7 mouse cellular contexts compared by ENCODE assay signal in the genomic region with DNA sequence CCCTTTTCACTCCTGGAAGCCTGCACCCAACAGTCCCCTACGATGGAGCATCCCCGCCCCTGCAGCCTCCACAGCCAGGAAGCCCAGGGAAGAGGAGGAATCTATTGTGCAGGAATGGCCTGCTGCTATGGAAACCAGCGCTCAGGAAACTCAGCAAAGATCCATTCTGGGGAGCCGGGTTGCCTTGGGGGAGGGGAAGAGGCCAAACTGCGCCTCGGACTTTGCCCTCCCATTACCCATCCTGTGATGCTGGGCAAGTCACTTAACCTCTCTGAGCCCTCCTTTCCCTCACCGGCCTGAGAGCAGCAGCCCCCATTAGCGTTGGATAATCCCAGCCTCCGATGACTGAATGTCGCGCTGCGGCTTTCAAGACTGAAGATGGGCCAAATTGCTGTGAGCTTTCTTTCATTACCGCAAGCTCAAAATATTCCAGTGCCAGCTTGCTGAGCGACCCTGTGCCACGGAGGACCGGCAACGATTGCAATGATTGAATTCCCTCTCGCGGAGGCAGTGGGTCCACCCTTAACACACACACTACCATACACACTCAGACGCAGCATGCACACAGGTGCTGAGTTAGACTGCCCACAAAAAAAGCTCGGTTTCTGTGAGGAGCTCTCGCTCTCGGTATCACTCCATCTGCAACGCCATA. TPM values are rescaled to one million over a fixed set of nuclear protein-coding genes. Genes with fewer than 3 reads are reported as not detected.
A peak's percentile ranks its signal among the peaks of the same experiment; 100 is the strongest.
DNase-seq lines count a peak whose midpoint lies in the region; ATAC-seq and TF ChIP-seq lines count a peak whose summit lies in the region.

No protein-coding gene starts in this region.

- 2% methylated on average over 24 of the region's 24 CpGs for WGBS in forebrain, embryonic 16.5 days

- no peak for TF ChIP-seq CTCF in testis, adult 2 months (IDR thresholded peaks at IDR 0.05; ENCODE audit: control insufficient read depth, insufficient read depth, insufficient replicate concordance, low read depth, low read length)

- H3K4me3 ChIP-seq in testis, adult 2 months (ENCODE audit: control insufficient read depth, low read depth, low read length) = peak overlapping the region; percentile 3; the same call in 1 of the 2 replicates
- H3K4me3 ChIP-seq in forebrain, embryonic 16.5 days (replicated peaks; ENCODE audit: low read length) = peak overlapping the region; percentile 32

- TF ChIP-seq POLR2A in testis, adult 2 months (IDR thresholded peaks at IDR 0.05; ENCODE audit: control insufficient read depth, low read depth, low read length) = no peak

- H3K4me2 ChIP-seq in forebrain, embryonic 16.5 days (ENCODE audit: low read length) = peak overlapping the region; percentile 56

- H3K9ac ChIP-seq in forebrain, embryonic 16.5 days (replicated peaks; ENCODE audit: low read depth, low read length) = peak overlapping the region; percentile 47

- H3K4me1 ChIP-seq in testis, adult 2 months (ENCODE audit: control insufficient read depth, insufficient read depth, low read length) = peaks cover 8% of the 10 kb centered on the region
- peaks cover 19% of the 10 kb centered on the region for H3K4me1 ChIP-seq in forebrain, embryonic 16.5 days (replicated peaks; ENCODE audit: control insufficient read depth, insufficient read depth, low read length)

- no peak overlapping the region for H3K27ac ChIP-seq in testis, adult 2 months (ENCODE audit: control insufficient read depth, insufficient read depth, low read depth, low read length)
- H3K27ac ChIP-seq in forebrain, embryonic 16.5 days (ENCODE audit: low read length) = peak overlapping the region; percentile 72

- DNase-seq in testis, postnatal 10 days (ENCODE audit: low spot score) = no peak
- DNase-seq in layer of hippocampus, postnatal 25 days (ENCODE audit: extremely low spot score in 1 of 2, low spot score in 1 of 2) = peak; percentile 54 to 59
- DNase-seq in neural tube, embryonic 10.5 days (ENCODE audit: extremely low spot score, low spot score) = peak; percentile 55
- no peak for DNase-seq in gastrocnemius, postnatal 14 days

- ATAC-seq in forebrain, embryonic 16.5 days = peak; percentile 90
- ATAC-seq in megakaryocyte-erythroid progenitor cell, adult 5-6 weeks (replicated peaks; ENCODE audit: low FRiP score, low TSS enrichment, poor library complexity, severe bottlenecking) = no peak

- no peaks in the 10 kb centered on the region for H3K36me3 ChIP-seq in testis, adult 2 months (ENCODE audit: control insufficient read depth, insufficient read depth, low read length)
- no peaks in the 10 kb centered on the region for H3K36me3 ChIP-seq in forebrain, embryonic 16.5 days (ENCODE audit: control insufficient read depth, insufficient read depth)

- intact Hi-C loops in gastrocnemius, postnatal 14 days (cut with DNase I; ENCODE audit: low total_unique reads) = no loop called here

- no peaks in the 10 kb centered on the region for H3K9me3 ChIP-seq in forebrain, embryonic 16.5 days (ENCODE audit: control insufficient read depth, low read length)

- H3K27me3 ChIP-seq in testis, adult 2 months (ENCODE audit: control insufficient read depth, insufficient read depth, low read length) = no peaks in the 10 kb centered on the region
- no peaks in the 10 kb centered on the region for H3K27me3 ChIP-seq in forebrain, embryonic 16.5 days (replicated peaks; ENCODE audit: control insufficient read depth, insufficient read depth, low read length)

RNA-seq across cellular contexts. Expression of gene Sirpa, which starts 18.1 kb away (rescaled TPM):
- polyA plus RNA-seq in testis, adult 2 months (2012; rRNA removed) = 3.1 and 3.3 TPM in 2 replicates
- 30.2 and 34.8 TPM in 2 replicates for polyA plus RNA-seq in forebrain, embryonic 16.5 days (2015; fragmentation: Nextera tagmentation; extraction: Ambion mirVana)
- total RNA-seq in layer of hippocampus, postnatal 25 days (2021) = 100 to 1,000 TPM; 284 to 286 TPM
- 5.1 and 8.0 TPM in 2 replicates for total RNA-seq in megakaryocyte-erythroid progenitor cell, adult 5-6 weeks (2014; fragmentation: Nextera tagmentation)
- 0.52 and 2.7 TPM in 2 replicates for total RNA-seq in megakaryocyte-erythroid progenitor cell, adult 5-6 weeks (2017)
- 10 to 100 TPM in 1 of 2 experiments, 1 to 10 TPM in 1; 9.5 to 14.4 TPM for total RNA-seq in gastrocnemius, postnatal 14 days (2021)

RNA-seq across cellular contexts. Expression of gene F830045P16Rik, which starts 38.1 kb away (rescaled TPM):
- 0.06 TPM in 1 of 2 replicates, not detected in the other for polyA plus RNA-seq in testis, adult 2 months (2012; rRNA removed)
- polyA plus RNA-seq in forebrain, embryonic 16.5 days (2015; fragmentation: Nextera tagmentation; extraction: Ambion mirVana) = not detected in 2 replicates
- under 1 TPM in 1 of 2 experiments, not detected in 1; 0.44 TPM for total RNA-seq in layer of hippocampus, postnatal 25 days (2021)
- total RNA-seq in megakaryocyte-erythroid progenitor cell, adult 5-6 weeks (2014; fragmentation: Nextera tagmentation) = not detected in 2 replicates
- total RNA-seq in megakaryocyte-erythroid progenitor cell, adult 5-6 weeks (2017) = 0.52 and 0.65 TPM in 2 replicates
- not detected for total RNA-seq in gastrocnemius, postnatal 14 days (2021)

Comparison
In these comparisons a context has a peak if more than half of its experiments do, and no peak if none do; other contexts are left out.
1. DNase-seq: peak in layer of hippocampus, postnatal 25 days (2 of 2) and neural tube, embryonic 10.5 days (single experiment); none in testis, postnatal 10 days (single experiment) and gastrocnemius, postnatal 14 days (single experiment).
2. RNA of gene Sirpa, which starts 18.1 kb away (total RNA-seq): 284 to 286 TPM in layer of hippocampus, postnatal 25 days; 9.5 to 14.4 TPM in gastrocnemius, postnatal 14 days and 0.52 to 8.0 TPM in megakaryocyte-erythroid progenitor cell, adult 5-6 weeks; every median in the first group is over 10 times any median in the second.